Mouse (Mus musculus): Measurements from ENCODE around the gene Gm904. TPM values are rescaled to one million over a fixed set of nuclear protein-coding genes. Genes with fewer than 3 reads are reported as not detected.
"Not testable (repeated sequence)": the region's sequence is repeated elsewhere in the genome, so short reads cannot be mapped to it uniquely, and the experiment has no call there.

Gm904 gene
- polyA plus RNA-seq (2015; fragmentation: Nextera tagmentation; extraction: Ambion mirVana), result not detected in 2 replicates

- not testable (repeated sequence) for H3K27me3 ChIP-seq (ENCODE audit: insufficient read depth, low read length); H3K9ac ChIP-seq (ENCODE audit: low read depth, low read length); H3K9me3 ChIP-seq (replicated peaks; ENCODE audit: low read length); H3K27ac ChIP-seq; ATAC-seq (replicated peaks; ENCODE audit: low FRiP score, low read depth); H3K4me2 ChIP-seq (ENCODE audit: low read length); H3K4me1 ChIP-seq (replicated peaks; ENCODE audit: insufficient read depth, low read length); DNase-seq (ENCODE audit: low spot score); H3K36me3 ChIP-seq (ENCODE audit: insufficient read depth, low read length); H3K4me3 ChIP-seq (replicated peaks; ENCODE audit: low read depth, low read length)
Measured at GRCm38 (mm10) chr13:50642928-50643327, at the start of gene Gm904. TSS of gene Gm904 (plus strand) at chr13:50643228.

DNA sequence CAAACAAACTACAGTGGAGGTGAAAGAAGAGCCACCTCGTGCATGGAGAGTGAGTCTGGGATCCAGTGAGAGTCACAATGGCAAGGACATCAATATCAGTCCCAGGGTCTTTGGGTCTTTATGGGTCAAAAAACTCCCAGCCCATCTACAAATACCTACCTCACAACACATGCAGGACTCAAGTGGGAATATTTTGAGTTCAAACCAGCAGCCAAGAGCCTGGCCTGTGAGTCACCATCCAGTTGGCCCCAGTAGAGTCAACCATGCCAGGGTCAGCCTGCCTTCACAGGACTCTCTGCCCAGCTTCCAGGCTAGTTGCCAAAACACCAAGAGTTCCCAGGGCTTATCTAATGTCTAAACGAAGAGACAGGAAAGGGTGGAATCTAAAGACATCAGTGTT lies 5.7 kb downstream of the Gm904 start:
- not testable (repeated sequence) for H3K9ac ChIP-seq (ENCODE audit: low read depth, low read length); H3K4me2 ChIP-seq (ENCODE audit: low read length); H3K9me3 ChIP-seq (replicated peaks; ENCODE audit: low read length); H3K27me3 ChIP-seq (ENCODE audit: insufficient read depth, low read length); H3K4me1 ChIP-seq (replicated peaks; ENCODE audit: insufficient read depth, low read length); H3K4me3 ChIP-seq (replicated peaks; ENCODE audit: low read depth, low read length); ATAC-seq (replicated peaks; ENCODE audit: low FRiP score, low read depth); H3K36me3 ChIP-seq (ENCODE audit: insufficient read depth, low read length); H3K27ac ChIP-seq; DNase-seq (ENCODE audit: low spot score)
- WGBS, result 74% methylated on average over 2 of the region's 2 CpGs

Small RNAs within 50 kb of the gene (microRNA-seq; reads per million reads assigned to microRNA genes)
- gene Gm23952 (not detected), gene Mir683-2 (not detected)

Other genes with a start within 250 kb of the Gm904 start
- 22.3 and 22.6 TPM in 2 replicates for gene Fbxw17, start 225.4 kb upstream of the Gm904 start, polyA plus RNA-seq (2015; fragmentation: Nextera tagmentation; extraction: Ambion mirVana)
- gene Gm47429, start 199.3 kb upstream of the Gm904 start, polyA plus RNA-seq (2015; fragmentation: Nextera tagmentation; extraction: Ambion mirVana), result not detected in 2 replicates
- gene Nutm2, start 175.9 kb upstream of the Gm904 start, polyA plus RNA-seq (2015; fragmentation: Nextera tagmentation; extraction: Ambion mirVana), result not detected in 2 replicates
- 0.06 TPM in 1 of 2 replicates, not detected in the other for gene Gm8765, start 55.1 kb downstream of the Gm904 start, polyA plus RNA-seq (2015; fragmentation: Nextera tagmentation; extraction: Ambion mirVana)